Mouse (Mus musculus): ENCODE measurements around the gene Ppp1r3a. TPM values are rescaled to one million over a fixed set of nuclear protein-coding genes. Genes with fewer than 3 reads are reported as not detected.

Ppp1r3a gene
- polyA plus RNA-seq, 1 experiment = 0.09 TPM

DNA sequence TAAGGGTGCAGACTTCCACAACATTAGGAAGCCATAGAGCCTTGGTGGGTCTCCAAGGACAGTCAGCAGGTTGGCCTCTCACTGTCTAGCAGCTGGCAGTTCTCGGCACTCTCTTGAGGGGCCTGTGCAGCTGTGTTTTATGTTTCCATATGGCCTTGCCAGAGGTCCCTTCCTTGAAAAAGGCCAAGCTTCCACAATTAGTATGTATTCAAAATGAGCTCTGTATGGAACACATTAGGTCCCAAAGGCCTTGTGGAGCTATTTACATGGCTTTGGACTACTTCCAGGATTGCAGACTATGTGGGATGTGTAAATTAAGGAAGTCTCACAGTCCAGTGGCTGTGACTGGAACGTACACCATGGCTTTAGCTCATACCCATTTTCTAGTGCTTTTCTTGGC lies 8.1 kb downstream of the Ppp1r3a start:
- WGBS = 51% methylated on average over 2 of the region's 2 CpGs
- Histone ChIP-seq H3K36me3 (ENCODE audit: control insufficient read depth, insufficient read depth, low read length) (no peaks in the 10 kb centered on the region), H3K27ac (ENCODE audit: insufficient read depth, low read depth, low read length) (no peak overlapping the region), H3K4me3 (ENCODE audit: insufficient read depth, low read depth, low read length) (no peak overlapping the region), H3K4me1 (ENCODE audit: control insufficient read depth, insufficient read depth, low read length) (no peaks in the 10 kb centered on the region), H3K27me3 (replicated peaks; ENCODE audit: control insufficient read depth, insufficient read depth, low read length) (no peaks in the 10 kb centered on the region)
- DNase-seq = no peak
- TF ChIP-seq CTCF (conservative IDR thresholded peaks at IDR 0.05; ENCODE audit: insufficient read depth, insufficient read length, low read depth, low read length) (no peak), POLR2A (IDR thresholded peaks at IDR 0.05; ENCODE audit: low read depth, low read length) (no peak)

GRCm38 (mm10) chr6:14736017-14736416 lies 19.1 kb downstream of the Ppp1r3a start:
- Histone ChIP-seq H3K36me3 (ENCODE audit: control insufficient read depth, insufficient read depth, low read length) (no peaks in the 10 kb centered on the region), H3K4me3 (ENCODE audit: insufficient read depth, low read depth, low read length) (no peak overlapping the region), H3K27me3 (replicated peaks; ENCODE audit: control insufficient read depth, insufficient read depth, low read length) (no peaks in the 10 kb centered on the region), H3K4me1 (ENCODE audit: control insufficient read depth, insufficient read depth, low read length) (no peaks in the 10 kb centered on the region), H3K27ac (ENCODE audit: insufficient read depth, low read depth, low read length) (no peak overlapping the region)
- 90% methylated on average over 2 of the region's 2 CpGs for WGBS
- TF ChIP-seq CTCF (conservative IDR thresholded peaks at IDR 0.05; ENCODE audit: insufficient read depth, insufficient read length, low read depth, low read length) = no peak
- TF ChIP-seq POLR2A (IDR thresholded peaks at IDR 0.05; ENCODE audit: low read depth, low read length) = no peak
- no peak for DNase-seq

- 29% methylated on average over 5 of the region's 5 CpGs for WGBS
- Histone ChIP-seq H3K4me3 (ENCODE audit: insufficient read depth, low read depth, low read length) (no peak overlapping the region), H3K27ac (ENCODE audit: insufficient read depth, low read depth, low read length) (no peak overlapping the region), H3K27me3 (replicated peaks; ENCODE audit: control insufficient read depth, insufficient read depth, low read length) (no peaks in the 10 kb centered on the region), H3K4me1 (ENCODE audit: control insufficient read depth, insufficient read depth, low read length) (no peaks in the 10 kb centered on the region), H3K36me3 (ENCODE audit: control insufficient read depth, insufficient read depth, low read length) (no peaks in the 10 kb centered on the region)
- TF ChIP-seq POLR2A (IDR thresholded peaks at IDR 0.05; ENCODE audit: low read depth, low read length) = no peak
- no peak for TF ChIP-seq CTCF (conservative IDR thresholded peaks at IDR 0.05; ENCODE audit: insufficient read depth, insufficient read length, low read depth, low read length)
- no peak for DNase-seq
These were observed 24.1 kb downstream of the Ppp1r3a start for GRCm38 (mm10) chr6:14731011-14731410.

DNA sequence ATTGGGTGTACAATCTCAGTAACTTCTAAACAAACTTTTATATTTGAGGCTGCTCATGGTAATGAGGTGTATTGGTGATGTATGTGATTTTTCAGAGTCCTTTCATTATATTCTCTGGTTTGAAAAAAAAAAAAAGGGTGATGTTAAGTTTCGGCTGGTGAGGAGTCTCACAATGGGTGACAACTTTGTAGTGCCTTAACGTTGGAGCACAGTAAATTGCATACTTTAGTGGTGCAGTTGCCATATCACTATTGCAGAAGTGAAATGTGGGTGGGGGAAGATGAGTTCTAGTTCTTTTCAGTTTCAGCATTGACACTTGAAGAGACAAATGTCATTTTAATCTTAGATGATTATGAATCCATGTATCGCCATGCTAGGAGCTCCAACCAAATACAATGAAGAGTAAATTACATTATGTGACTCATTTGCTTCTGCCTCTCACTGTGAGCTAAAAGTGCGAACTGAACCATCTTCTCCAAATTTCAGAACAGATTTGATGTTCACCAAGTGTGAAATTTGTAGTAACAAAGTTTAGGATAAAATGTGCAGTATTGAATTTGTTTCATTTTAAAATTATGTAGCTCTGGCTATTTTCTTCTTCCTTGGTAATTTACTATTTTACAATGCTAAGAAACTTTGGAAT lies 34.2 kb downstream of the Ppp1r3a start:
- WGBS = 74% methylated on average over 4 of the region's 4 CpGs
- no peaks in the 10 kb centered on the region for H3K27me3 ChIP-seq (replicated peaks; ENCODE audit: control insufficient read depth, insufficient read depth, low read length)

DNA sequence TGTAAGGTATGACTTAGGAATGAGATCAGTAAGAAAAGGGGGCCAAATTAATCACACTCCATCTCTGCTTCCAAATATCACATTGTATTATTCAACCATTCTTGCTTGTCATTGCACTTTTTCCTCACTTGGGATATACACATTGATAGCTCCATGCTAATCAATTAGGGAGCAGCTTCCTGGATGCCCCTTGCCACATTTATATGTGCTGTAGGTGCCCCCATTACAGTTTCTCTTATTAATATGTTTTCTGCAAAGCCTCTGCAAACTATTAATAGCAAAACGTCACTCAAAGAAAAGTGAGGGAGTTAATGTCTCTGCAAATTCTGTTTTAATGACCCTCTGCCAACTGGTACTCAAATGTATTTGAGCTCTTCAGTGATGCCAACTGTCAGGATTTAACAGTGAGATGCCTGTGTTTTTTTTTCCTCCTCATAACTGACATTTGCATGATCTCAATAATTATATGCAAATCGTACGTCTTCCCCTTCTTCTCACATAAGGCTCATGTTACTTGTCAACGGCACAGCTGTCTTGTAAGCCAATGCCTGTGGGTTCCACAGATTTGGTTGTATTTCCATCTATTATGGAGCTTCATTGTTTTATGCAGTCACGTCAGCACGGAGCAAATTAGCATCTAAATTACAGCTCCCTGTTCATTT lies 34.8 kb downstream of the Ppp1r3a start:
- TF ChIP-seq CTCF (conservative IDR thresholded peaks at IDR 0.05; ENCODE audit: insufficient read depth, insufficient read length, low read depth, low read length) (no peak), POLR2A (IDR thresholded peaks at IDR 0.05; ENCODE audit: low read depth, low read length) (no peak)
- no peaks in the 10 kb centered on the region for H3K27me3 ChIP-seq (replicated peaks; ENCODE audit: control insufficient read depth, insufficient read depth, low read length)
- no peak overlapping the region for H3K27ac ChIP-seq (ENCODE audit: insufficient read depth, low read depth, low read length)
- no peaks in the 10 kb centered on the region for H3K4me1 ChIP-seq (ENCODE audit: control insufficient read depth, insufficient read depth, low read length)
- no peak for DNase-seq
- H3K36me3 ChIP-seq (ENCODE audit: control insufficient read depth, insufficient read depth, low read length) = no peaks in the 10 kb centered on the region
- WGBS = 61% methylated on average over 6 of the region's 6 CpGs
- H3K4me3 ChIP-seq (ENCODE audit: insufficient read depth, low read depth, low read length) = no peak overlapping the region

More for the DNA sequence above, 34.2 kb downstream of the Ppp1r3a start:
- no peaks in the 10 kb centered on the region for H3K36me3 ChIP-seq (ENCODE audit: control insufficient read depth, insufficient read depth, low read length)
- TF ChIP-seq CTCF (conservative IDR thresholded peaks at IDR 0.05; ENCODE audit: insufficient read depth, insufficient read length, low read depth, low read length) (no peak), POLR2A (IDR thresholded peaks at IDR 0.05; ENCODE audit: low read depth, low read length) (no peak)
- no peak for DNase-seq
- no peak overlapping the region for H3K27ac ChIP-seq (ENCODE audit: insufficient read depth, low read depth, low read length)
- H3K4me1 ChIP-seq (ENCODE audit: control insufficient read depth, insufficient read depth, low read length) = no peaks in the 10 kb centered on the region
- no peak overlapping the region for H3K4me3 ChIP-seq (ENCODE audit: insufficient read depth, low read depth, low read length)

DNA sequence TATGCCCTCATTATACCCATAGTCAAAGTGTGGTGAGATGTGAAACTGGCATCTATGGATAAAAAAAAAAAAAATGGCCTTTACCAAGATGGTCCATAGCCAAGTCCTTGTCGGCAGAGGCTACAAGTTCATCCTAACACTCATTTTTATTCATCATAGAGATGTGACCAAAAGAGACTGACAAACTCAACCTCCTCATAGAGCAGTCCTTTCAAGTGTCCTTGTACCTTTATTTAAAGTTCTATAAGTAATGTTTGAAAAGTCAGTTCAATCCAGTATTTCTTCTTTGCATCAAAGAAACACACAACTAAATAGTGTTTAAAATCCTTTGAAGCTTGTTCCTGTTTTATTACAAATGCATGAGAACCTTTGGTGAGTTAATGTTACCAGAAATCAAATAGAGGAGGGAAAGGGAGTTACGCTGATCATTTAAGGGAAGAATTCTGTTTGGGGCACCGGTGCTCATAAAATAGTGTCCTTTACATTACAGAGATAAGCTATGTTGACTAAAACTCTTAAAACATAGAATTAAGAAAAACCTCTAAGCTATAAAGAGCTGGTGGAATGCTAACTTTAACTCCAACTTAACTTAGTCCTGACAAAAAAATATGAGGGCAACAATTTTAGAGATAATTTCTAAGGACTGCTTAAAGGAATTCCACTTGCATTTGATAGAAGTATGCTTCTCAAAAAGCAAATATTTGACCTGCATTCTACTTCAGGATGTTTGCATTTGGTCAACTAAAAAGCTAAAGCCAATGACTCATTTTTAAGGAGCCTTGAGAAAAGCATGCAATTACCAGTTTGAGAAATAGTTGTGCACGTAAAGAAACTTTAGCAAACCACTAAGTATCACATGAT lies 39.7 kb downstream of the Ppp1r3a start:
- Histone ChIP-seq H3K4me1 (ENCODE audit: control insufficient read depth, insufficient read depth, low read length) (no peaks in the 10 kb centered on the region), H3K4me3 (ENCODE audit: insufficient read depth, low read depth, low read length) (no peak overlapping the region), H3K36me3 (ENCODE audit: control insufficient read depth, insufficient read depth, low read length) (no peaks in the 10 kb centered on the region), H3K27me3 (replicated peaks; ENCODE audit: control insufficient read depth, insufficient read depth, low read length) (no peaks in the 10 kb centered on the region), H3K27ac (ENCODE audit: insufficient read depth, low read depth, low read length) (no peak overlapping the region)
- no peak for DNase-seq
- WGBS = 86% methylated on average over 4 of the region's 4 CpGs
- TF ChIP-seq POLR2A (IDR thresholded peaks at IDR 0.05; ENCODE audit: low read depth, low read length) = no peak
- no peak for TF ChIP-seq CTCF (conservative IDR thresholded peaks at IDR 0.05; ENCODE audit: insufficient read depth, insufficient read length, low read depth, low read length)

- Histone ChIP-seq H3K4me3 (ENCODE audit: insufficient read depth, low read depth, low read length) (no peak overlapping the region), H3K27me3 (replicated peaks; ENCODE audit: control insufficient read depth, insufficient read depth, low read length) (no peaks in the 10 kb centered on the region), H3K36me3 (ENCODE audit: control insufficient read depth, insufficient read depth, low read length) (no peaks in the 10 kb centered on the region), H3K4me1 (ENCODE audit: control insufficient read depth, insufficient read depth, low read length) (no peaks in the 10 kb centered on the region), H3K27ac (ENCODE audit: insufficient read depth, low read depth, low read length) (no peak overlapping the region)
- no peak for TF ChIP-seq POLR2A (IDR thresholded peaks at IDR 0.05; ENCODE audit: low read depth, low read length)
- no peak for TF ChIP-seq CTCF (conservative IDR thresholded peaks at IDR 0.05; ENCODE audit: insufficient read depth, insufficient read length, low read depth, low read length)
- DNase-seq = no peak
- 15% methylated on average over 2 of the region's 2 CpGs for WGBS
These were observed 42.9 kb downstream of the Ppp1r3a start for GRCm38 (mm10) chr6:14712146-14712545.

All from kidney, adult 2 months (tissue).